Mouse (Mus musculus): ENCODE measurements at regions not wholly inside any gene's neighbourhood (a gene's known extent, or its start where the extent isn't known, plus 50 kb on each side); places are given as distances from the start of the nearest gene placed in this dataset.
"Not testable (repeated sequence)": the region's sequence is repeated elsewhere in the genome, so short reads cannot be mapped to it uniquely, and the experiment has no call there.

GRCm38 (mm10) chr2:64451614-64452317 lies 353.9 kb upstream of the Fign start:
- DNase-seq (ENCODE audit: low read depth, low spot score): no peak

GRCm38 (mm10) chr2:64443171-64443570 lies 345.3 kb upstream of the Fign start:
- no peak for DNase-seq (ENCODE audit: low read depth, low spot score)

GRCm38 (mm10) chr2:64440961-64441360 lies 343.1 kb upstream of the Fign start:
- no peak for DNase-seq (ENCODE audit: low read depth, low spot score)

- DNase-seq (ENCODE audit: low read depth, low spot score): not testable (repeated sequence)
These were observed 319.3 kb upstream of the Fign start for GRCm38 (mm10) chr2:64417129-64417528.

DNA sequence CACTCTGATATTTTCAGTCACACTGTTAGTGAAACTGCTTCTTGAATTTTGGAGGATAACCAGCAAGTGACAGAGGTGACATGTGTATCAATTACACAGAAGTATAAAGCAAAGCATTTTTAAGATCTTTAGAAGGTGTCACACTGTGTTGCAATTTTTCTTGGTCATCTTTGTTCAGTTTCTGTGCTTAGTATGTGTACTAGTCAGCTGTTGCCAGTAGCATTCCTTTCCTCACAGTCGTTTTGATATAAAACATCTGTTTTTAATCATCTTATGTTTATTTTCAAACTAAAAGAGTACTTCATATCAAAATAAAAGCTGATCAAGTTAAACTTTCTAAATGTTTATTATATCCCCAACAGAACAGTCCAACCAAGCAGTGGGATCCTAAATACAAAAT lies 316.0 kb upstream of the Fign start:
- DNase-seq (ENCODE audit: low read depth, low spot score): no peak

DNA sequence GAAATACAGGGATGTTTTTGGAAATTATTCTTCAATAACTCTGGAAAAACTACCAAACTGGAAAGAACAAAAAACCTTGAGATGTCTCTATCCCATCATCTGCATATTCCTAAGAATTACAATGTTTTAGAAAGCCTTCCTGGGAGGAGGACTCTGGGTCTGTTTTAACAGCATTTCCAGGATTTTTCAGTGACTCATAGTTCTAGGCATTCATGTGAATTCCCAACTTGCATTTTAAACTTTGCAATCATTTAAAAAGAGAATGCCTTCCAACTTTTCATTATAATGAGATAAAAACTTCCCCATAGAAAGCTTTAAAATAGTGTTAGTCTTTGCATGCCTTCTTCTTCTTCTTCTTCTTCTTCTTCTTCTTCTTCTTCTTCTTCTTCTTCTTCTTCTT lies 315.4 kb upstream of the Fign start:
- no peak for DNase-seq (ENCODE audit: low read depth, low spot score)

DNA sequence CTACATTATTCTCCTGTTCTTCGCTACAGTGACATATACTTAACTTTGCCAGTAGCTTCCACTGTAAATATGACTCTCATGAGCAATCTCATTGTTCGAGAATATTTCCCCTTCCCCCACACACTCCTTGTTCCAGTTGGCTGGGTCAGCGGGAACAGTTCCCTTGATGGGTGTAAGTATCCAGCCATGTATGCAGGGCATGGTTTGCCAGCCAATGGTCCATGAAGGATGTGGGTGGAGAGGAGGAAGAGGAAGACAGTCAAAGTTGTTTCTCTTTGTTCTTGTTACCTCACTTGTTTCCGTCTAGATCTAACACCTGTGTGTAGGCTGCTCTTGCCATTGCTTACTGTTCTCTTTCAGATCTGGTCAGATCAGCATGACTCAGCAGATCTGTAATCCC lies 298.1 kb upstream of the Fign start:
- DNase-seq (ENCODE audit: low read depth, low spot score): no peak

- no peak for DNase-seq (ENCODE audit: low read depth, low spot score)
These were observed 296.9 kb upstream of the Fign start for GRCm38 (mm10) chr2:64394619-64395294.

GRCm38 (mm10) chr2:64394199-64394598 lies 296.4 kb upstream of the Fign start:
- DNase-seq (ENCODE audit: low read depth, low spot score): no peak

- DNase-seq (ENCODE audit: low read depth, low spot score): no peak
These were observed 272.0 kb upstream of the Fign start for GRCm38 (mm10) chr2:64369791-64370190.

DNA sequence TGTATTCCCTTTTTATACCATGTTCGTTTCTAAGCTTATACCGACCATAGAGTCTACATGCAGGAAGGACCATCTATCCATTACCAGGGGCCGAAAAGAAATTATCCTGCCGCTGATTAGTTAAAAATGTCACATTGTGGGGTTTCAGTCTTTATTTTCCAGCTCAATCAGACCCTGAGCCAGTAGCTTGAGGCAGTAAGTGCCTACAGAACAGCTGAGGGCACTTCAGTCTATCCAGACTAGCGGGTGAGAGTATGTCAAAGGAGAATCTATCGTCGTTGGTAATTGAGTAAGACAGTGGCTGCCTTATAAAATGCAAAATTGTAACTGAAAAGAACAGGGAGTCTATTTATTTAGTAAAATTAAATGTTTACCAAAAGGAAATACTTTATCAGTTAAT lies 269.4 kb upstream of the Fign start:
- no peak for DNase-seq (ENCODE audit: low read depth, low spot score)

DNA sequence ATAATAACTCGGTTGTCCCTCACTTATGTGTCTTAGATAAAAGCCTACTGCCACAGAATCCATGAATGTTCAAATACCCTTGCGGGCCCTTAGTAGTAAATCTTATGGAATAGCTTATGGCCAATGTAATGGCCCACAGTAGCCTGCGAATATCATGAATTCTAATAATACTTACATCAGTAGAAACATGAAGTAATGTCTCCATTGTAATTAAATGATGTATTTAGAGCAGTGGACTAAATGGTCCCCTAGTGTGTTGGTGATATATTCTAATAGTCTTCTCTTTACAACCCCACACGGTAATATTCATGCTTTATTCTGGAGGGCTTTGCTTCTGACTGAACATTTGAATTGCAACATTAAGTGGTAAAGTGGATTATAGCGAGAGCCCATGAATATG lies 268.7 kb upstream of the Fign start:
- no peak for DNase-seq (ENCODE audit: low read depth, low spot score)

- no peak for DNase-seq (ENCODE audit: low read depth, low spot score)
These were observed 258.4 kb upstream of the Fign start for GRCm38 (mm10) chr2:64356286-64356685.

DNA sequence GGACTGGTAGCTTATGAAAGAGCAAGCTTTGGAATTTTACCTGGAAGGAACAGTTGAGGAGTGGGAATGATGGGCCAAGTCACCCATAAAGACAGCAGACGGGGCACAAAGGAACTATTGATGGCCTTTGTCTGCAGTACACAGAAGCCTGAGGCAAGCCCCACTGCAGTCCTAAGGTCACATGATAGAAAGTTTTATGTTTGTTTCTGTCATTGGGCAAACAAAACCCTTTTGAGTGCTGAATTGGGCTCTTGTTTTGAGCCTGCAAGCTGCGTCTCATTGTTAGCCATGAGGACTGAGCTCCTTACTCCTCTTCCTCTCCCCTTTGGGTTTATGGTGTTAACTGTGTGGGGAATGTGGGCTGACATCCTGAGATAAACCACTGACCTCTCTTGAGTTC lies 227.7 kb upstream of the Fign start:
- DNase-seq (ENCODE audit: low read depth, low spot score): no peak
